Mouse (Mus musculus) midbrain, embryonic 11.5 days (tissue): ENCODE measurements around the gene Kcnj10. TPM values are rescaled to one million over a fixed set of nuclear protein-coding genes. Genes with fewer than 3 reads are reported as not detected.

ENCODE experiments used
- ATAC-seq: fragments of 200-750 bp; cut with Nextera tagmentation; 2 replicates; pipeline ENCODE4 v1.8.0; 2017; ENCODE audit warnings: moderate TSS enrichment, moderate library complexity; ENCODE audit not compliant: low FRiP score
- DNase-seq: peaks from one replicate; pipeline ENCODE4 v3.0.0; 2015; ENCODE audit warnings: low spot score; ENCODE audit errors: missing footprints
- H3K27ac ChIP-seq: fragments of 300-500 bp; sonication (generic); 2 replicates; pipeline ENCODE4 v1.5.1; 2014; ENCODE audit warnings: low read depth, low read length
- H3K27me3 ChIP-seq: fragments of 300-500 bp; sonication (generic); 2 replicates; pipeline ENCODE4 v1.6.1; 2014; ENCODE audit warnings: mild to moderate bottlenecking, low read length, moderate library complexity, mixed read lengths; ENCODE audit not compliant: control insufficient read depth, insufficient read depth
- H3K36me3 ChIP-seq: fragments of 300-500 bp; sonication (generic); 2 replicates; pipeline ENCODE4 v1.6.1; 2014; ENCODE audit warnings: mild to moderate bottlenecking, low read length, moderate library complexity, mixed read lengths; ENCODE audit not compliant: control insufficient read depth, insufficient read depth
- H3K4me1 ChIP-seq: fragments of 300-500 bp; sonication (generic); 2 replicates; pipeline ENCODE4 v1.6.1; 2014; ENCODE audit warnings: low read length; ENCODE audit not compliant: control insufficient read depth, insufficient read depth
- H3K4me2 ChIP-seq: fragments of 300-500 bp; sonication (generic); 2 replicates; pipeline ENCODE4 v1.6.1; 2014; ENCODE audit warnings: mild to moderate bottlenecking, moderate library complexity
- H3K4me3 ChIP-seq: fragments of 300-500 bp; sonication (generic); 2 replicates; pipeline ENCODE4 v1.5.1; 2014; ENCODE audit warnings: low read depth, low read length
- H3K9ac ChIP-seq: fragments of 300-500 bp; sonication (generic); 2 replicates; pipeline ENCODE4 v1.6.1; 2014; ENCODE audit warnings: low read length
- H3K9me3 ChIP-seq: fragments of 300-500 bp; sonication (generic); 2 replicates; pipeline ENCODE4 v1.6.1; 2016; ENCODE audit warnings: low read length; ENCODE audit not compliant: control insufficient read depth
- WGBS: fragments of 180-500 bp; shearing (Covaris S2); extraction: QIAGEN DNeasy Blood & Tissue Kit; methylation state at CpG from one replicate; pipeline ENCODE4 v1.1.7; 2014; 5-methylcytosine and 5-hydroxymethylcytosine counted together
- polyA plus RNA-seq: library from polyadenylated mRNA; unstranded; fragments of >200 nt; fragmentation: Nextera tagmentation; extraction: Ambion mirVana; gene quantifications from 2 replicates; pipeline ENCODE4 v1.2.1, GENCODE M21; 2014

The Kcnj10 gene
- polyA plus RNA-seq, 1 experiment from 2014 or later, result 0.75 TPM

- H3K27ac ChIP-seq, result no peak overlapping the region
- WGBS, result 83% methylated on average over 4 of the region's 4 CpGs
- no peak for DNase-seq
Measured at GRCm38 (mm10) chr1:172413491-172414230, 72.7 kb downstream of the Kcnj10 start.

GRCm38 (mm10) chr1:172414231-172414585 is 73.2 kb downstream of the Kcnj10 start:
- no peak overlapping the region for H3K4me3 ChIP-seq
- 81% methylated on average over 6 of the region's 6 CpGs for WGBS
- no peaks in the 10 kb centered on the region for H3K36me3 ChIP-seq
- no peaks in the 10 kb centered on the region for H3K9me3 ChIP-seq
- no peak overlapping the region for H3K9ac ChIP-seq
- ATAC-seq, result no peak
- H3K27me3 ChIP-seq, result no peaks in the 10 kb centered on the region
- H3K4me1 ChIP-seq, result no peaks in the 10 kb centered on the region
- no peak for DNase-seq
- no peak overlapping the region for H3K27ac ChIP-seq
- no peak overlapping the region for H3K4me2 ChIP-seq

More at GRCm38 (mm10) chr1:172413491-172414230, 72.7 kb downstream of the Kcnj10 start:
- no peak overlapping the region for H3K4me3 ChIP-seq
- no peak for ATAC-seq
- no peaks in the 10 kb centered on the region for H3K36me3 ChIP-seq
- H3K4me1 ChIP-seq, result no peaks in the 10 kb centered on the region
- H3K9me3 ChIP-seq, result no peaks in the 10 kb centered on the region
- H3K27me3 ChIP-seq, result no peaks in the 10 kb centered on the region
- H3K4me2 ChIP-seq, result no peak overlapping the region
- no peak overlapping the region for H3K9ac ChIP-seq

- no peak overlapping the region for H3K9ac ChIP-seq
- H3K4me2 ChIP-seq, result no peak overlapping the region
- 83% methylated on average over 7 of the region's 7 CpGs for WGBS
- DNase-seq (peak; percentile 53), ATAC-seq (no peak)
- no peaks in the 10 kb centered on the region for H3K36me3 ChIP-seq
- H3K27me3 ChIP-seq, result no peaks in the 10 kb centered on the region
- no peak overlapping the region for H3K27ac ChIP-seq
- H3K9me3 ChIP-seq, result no peaks in the 10 kb centered on the region
- no peak overlapping the region for H3K4me3 ChIP-seq
- H3K4me1 ChIP-seq, result no peaks in the 10 kb centered on the region
Measured at GRCm38 (mm10) chr1:172415061-172415460, 74.1 kb downstream of the Kcnj10 start.

GRCm38 (mm10) chr1:172418173-172418572 is 77.2 kb downstream of the Kcnj10 start:
- Histone ChIP-seq H3K27me3 (no peaks in the 10 kb centered on the region), H3K36me3 (no peaks in the 10 kb centered on the region), H3K4me3 (no peak overlapping the region), H3K27ac (no peak overlapping the region), H3K9me3 (no peaks in the 10 kb centered on the region), H3K9ac (no peak overlapping the region), H3K4me2 (no peak overlapping the region), H3K4me1 (no peaks in the 10 kb centered on the region)
- WGBS, result 16% methylated on average over 6 of the region's 6 CpGs
- ATAC-seq (no peak), DNase-seq (peak; percentile 72)

GRCm38 (mm10) chr1:172418642-172419041 is 77.6 kb downstream of the Kcnj10 start:
- no peak for ATAC-seq
- Histone ChIP-seq H3K4me3 (no peak overlapping the region), H3K36me3 (no peaks in the 10 kb centered on the region), H3K27ac (no peak overlapping the region), H3K27me3 (no peaks in the 10 kb centered on the region), H3K9me3 (no peaks in the 10 kb centered on the region), H3K4me1 (no peaks in the 10 kb centered on the region), H3K4me2 (no peak overlapping the region), H3K9ac (no peak overlapping the region)
- no peak for DNase-seq
- WGBS, result 69% methylated on average over 3 of the region's 3 CpGs

- no peak overlapping the region for H3K9ac ChIP-seq
- H3K27ac ChIP-seq, result no peak overlapping the region
- ATAC-seq, result no peak
- H3K36me3 ChIP-seq, result no peaks in the 10 kb centered on the region
- H3K4me3 ChIP-seq, result no peak overlapping the region
- DNase-seq, result no peak
- no peaks in the 10 kb centered on the region for H3K4me1 ChIP-seq
- no peaks in the 10 kb centered on the region for H3K9me3 ChIP-seq
- H3K27me3 ChIP-seq, result no peaks in the 10 kb centered on the region
- 87% methylated on average over 6 of the region's 6 CpGs for WGBS
- H3K4me2 ChIP-seq, result no peak overlapping the region
Measured at GRCm38 (mm10) chr1:172420181-172420580, 79.2 kb downstream of the Kcnj10 start.

- no peak for DNase-seq
- Histone ChIP-seq H3K36me3 (no peaks in the 10 kb centered on the region), H3K4me2 (no peak overlapping the region), H3K27me3 (no peaks in the 10 kb centered on the region), H3K27ac (no peak overlapping the region), H3K4me1 (no peaks in the 10 kb centered on the region), H3K4me3 (no peak overlapping the region), H3K9me3 (no peaks in the 10 kb centered on the region), H3K9ac (no peak overlapping the region)
- 83% methylated on average over 1 of the region's 1 CpGs for WGBS
- no peak for ATAC-seq
Measured at GRCm38 (mm10) chr1:172423393-172423792, 82.4 kb downstream of the Kcnj10 start.

Other genes starting within 250 kb of the Kcnj10 start
- 152 and 153 TPM in 2 replicates for gene Pex19, start 214.5 kb upstream of the Kcnj10 start, polyA plus RNA-seq
- gene Dcaf8, start 193.1 kb upstream of the Kcnj10 start, polyA plus RNA-seq, result 93.9 and 100.0 TPM in 2 replicates
- 332 and 337 TPM in 2 replicates for gene Pea15a, start 134.4 kb upstream of the Kcnj10 start, polyA plus RNA-seq
- 1.4 and 2.1 TPM in 2 replicates for gene Casq1, start 121.3 kb upstream of the Kcnj10 start, polyA plus RNA-seq
- not detected in 2 replicates for gene Atp1a4, start 82.8 kb upstream of the Kcnj10 start, polyA plus RNA-seq
- 47.2 and 55.1 TPM in 2 replicates for gene Igsf8, start 79.6 kb upstream of the Kcnj10 start, polyA plus RNA-seq
- 1.4 and 1.9 TPM in 2 replicates for gene Atp1a2, start 43.1 kb upstream of the Kcnj10 start, polyA plus RNA-seq
- gene Kcnj9, start 11.9 kb upstream of the Kcnj10 start, polyA plus RNA-seq, result 0.37 and 0.43 TPM in 2 replicates
- 11.0 and 12.2 TPM in 2 replicates for gene Pigm, start 35.3 kb downstream of the Kcnj10 start, polyA plus RNA-seq
- 0.12 and 0.23 TPM in 2 replicates for gene Slamf9, start 134.1 kb downstream of the Kcnj10 start, polyA plus RNA-seq
- gene Igsf9, start 140.6 kb downstream of the Kcnj10 start, polyA plus RNA-seq, result 48.8 and 49.7 TPM in 2 replicates
- gene Tagln2, start 158.8 kb downstream of the Kcnj10 start, polyA plus RNA-seq, result 36.3 and 39.1 TPM in 2 replicates
- 1.0 and 1.1 TPM in 2 replicates for gene Cfap45, start 179.6 kb downstream of the Kcnj10 start, polyA plus RNA-seq
- 0.08 and 0.11 TPM in 2 replicates for gene Vsig8, start 214.7 kb downstream of the Kcnj10 start, polyA plus RNA-seq
- not detected in 2 replicates for gene Slamf8, start 249.4 kb downstream of the Kcnj10 start, polyA plus RNA-seq